Mouse (Mus musculus) heart, embryonic 12.5 days (tissue): Measurements from ENCODE around the gene Ino80e. TPM values are rescaled to one million over a fixed set of nuclear protein-coding genes. Genes with fewer than 3 reads are reported as not detected.

Experiments
- ATAC-seq: fragments of 200-750 bp; cut with Nextera tagmentation; 2 replicates; pipeline ENCODE4 v1.8.0; 2017; ENCODE audit warnings: moderate TSS enrichment, moderate library complexity; ENCODE audit not compliant: insufficient number of reproducible peaks, low FRiP score
- H3K27ac ChIP-seq: fragments of 300-500 bp; sonication (generic); 2 replicates; pipeline ENCODE4 v1.5.1; 2016; ENCODE audit warnings: mild to moderate bottlenecking, moderate library complexity; ENCODE audit not compliant: poor library complexity, severe bottlenecking
- H3K27me3 ChIP-seq: fragments of 300-500 bp; sonication (generic); replicated peaks from 2 replicates; pipeline ENCODE4 v1.6.1; 2016; ENCODE audit warnings: mild to moderate bottlenecking, moderate library complexity
- H3K36me3 ChIP-seq: fragments of 300-500 bp; sonication (generic); 2 replicates; pipeline ENCODE4 v1.6.1; 2016; ENCODE audit warnings: mild to moderate bottlenecking, moderate library complexity
- H3K4me1 ChIP-seq: fragments of 300-500 bp; sonication (generic); replicated peaks from 2 replicates; pipeline ENCODE4 v1.6.1; 2016; ENCODE audit warnings: mild to moderate bottlenecking
- H3K4me2 ChIP-seq: fragments of 300-500 bp; sonication (generic); 2 replicates; pipeline ENCODE4 v1.6.1; 2016; ENCODE audit warnings: mild to moderate bottlenecking, moderate library complexity
- H3K4me3 ChIP-seq: fragments of 300-500 bp; sonication (generic); 2 replicates; pipeline ENCODE4 v1.5.1; 2016; ENCODE audit warnings: mild to moderate bottlenecking
- H3K9ac ChIP-seq: fragments of 300-500 bp; sonication (generic); 2 replicates; pipeline ENCODE4 v1.6.1; 2016; ENCODE audit warnings: mild to moderate bottlenecking, moderate library complexity
- H3K9me3 ChIP-seq: fragments of 300-500 bp; sonication (generic); replicated peaks from 2 replicates; pipeline ENCODE4 v1.6.1; 2016; ENCODE audit warnings: mild to moderate bottlenecking, moderate library complexity
- WGBS: fragments of 180-500 bp; shearing (Covaris S2); methylation state at CpG from one replicate; pipeline ENCODE4 v1.1.7; 2016; 5-methylcytosine and 5-hydroxymethylcytosine counted together
- polyA plus RNA-seq: library from polyadenylated mRNA; unstranded; fragments of >200 nt; fragmentation: Nextera tagmentation; extraction: Ambion mirVana; gene quantifications from 2 replicates; pipeline ENCODE4 v1.2.1, GENCODE M21; 2016

The Ino80e gene
- polyA plus RNA-seq, 1 experiment from 2014 or later = 62.9 TPM

DNA sequence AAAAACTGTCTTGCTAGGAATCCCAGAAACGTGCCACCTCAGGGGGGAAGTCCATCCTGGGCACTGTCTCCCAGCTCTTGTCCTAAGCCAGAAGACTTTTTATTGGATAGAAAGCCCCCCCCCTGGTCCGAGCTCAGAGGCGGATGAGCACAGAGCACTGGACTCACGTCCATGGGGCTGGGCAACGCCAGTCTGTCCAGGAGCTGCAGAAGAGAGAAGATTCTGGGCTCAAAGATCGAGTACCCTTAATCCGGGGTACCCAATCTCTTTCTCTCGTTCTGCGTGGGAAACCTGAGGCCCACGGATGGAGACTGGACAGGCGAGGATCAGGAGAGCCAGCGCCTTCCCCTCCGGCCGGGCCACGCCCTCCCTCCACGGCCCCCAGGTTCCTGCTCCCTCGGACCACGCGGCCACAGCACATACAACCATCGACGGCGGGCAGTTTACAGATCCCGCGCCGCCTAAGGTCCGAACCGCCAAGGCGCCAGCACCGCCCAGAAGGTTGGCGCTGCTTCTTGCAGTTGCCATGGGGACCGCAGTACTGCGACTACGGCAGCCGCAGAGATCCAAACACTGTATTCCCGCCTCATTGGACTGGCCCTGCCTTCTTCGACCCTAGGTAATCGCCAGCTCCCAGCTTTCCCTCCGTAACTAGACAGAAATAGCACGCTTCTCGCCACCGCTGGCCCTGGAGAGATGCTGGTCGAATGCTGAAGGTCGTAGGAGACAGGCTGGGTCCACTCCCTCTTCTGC, 53.3 kb downstream of the Ino80e start:
- Histone ChIP-seq H3K4me1 (peaks cover 29% of the 10 kb centered on the region), H3K36me3 (peaks cover 5% of the 10 kb centered on the region; the same call in 1 of the 2 replicates), H3K4me3 (peak overlapping the region; percentile 58), H3K4me2 (peak overlapping the region; percentile 82), H3K27ac (peak overlapping the region; percentile 83), H3K9ac (peak overlapping the region; percentile 84), H3K9me3 (no peaks in the 10 kb centered on the region), H3K27me3 (0 out of 2 replicates have a peak, but pooled peaks cover 8% of the 10 kb centered on the region)
- WGBS = under 1% methylated on average over 42 of the region's 43 CpGs
- ATAC-seq = peak; percentile 91

GRCm38 (mm10) chr7:126807405-126807804, 54.8 kb downstream of the Ino80e start:
- Histone ChIP-seq H3K9me3 (no peaks in the 10 kb centered on the region), H3K4me3 (no peak overlapping the region), H3K36me3 (peaks cover 5% of the 10 kb centered on the region; the same call in 1 of the 2 replicates), H3K9ac (no peak overlapping the region; the same call in 1 of the 2 replicates), H3K4me2 (peak overlapping the region; percentile 82), H3K27ac (no peak overlapping the region), H3K4me1 (peaks cover 29% of the 10 kb centered on the region), H3K27me3 (0 out of 2 replicates have a peak, but pooled peaks cover 3% of the 10 kb centered on the region)
- ATAC-seq = no peak
- WGBS = 56% methylated on average over 4 of the region's 4 CpGs

DNA sequence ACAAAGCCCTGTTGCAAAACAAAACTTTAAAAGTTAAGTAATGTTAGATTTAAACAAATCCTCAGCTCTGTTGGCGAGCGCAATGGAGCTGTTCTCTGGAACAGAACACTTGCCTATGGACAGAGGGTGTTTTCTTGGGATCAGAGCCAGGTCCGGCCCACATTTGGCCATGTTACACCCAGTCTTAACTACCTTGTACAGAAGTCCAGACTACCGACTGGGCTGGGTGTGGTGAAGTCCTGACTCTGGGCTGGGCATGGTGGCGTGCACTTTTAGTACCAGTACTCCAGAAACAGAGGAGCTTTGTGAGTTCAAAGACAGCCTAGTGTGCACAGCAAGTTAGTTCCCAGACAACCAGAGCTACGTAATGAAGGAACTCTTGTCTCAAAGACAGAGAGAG, 55.2 kb downstream of the Ino80e start:
- no peak; the same call in 1 of the 2 replicates for ATAC-seq
- Histone ChIP-seq H3K4me2 (no peak overlapping the region), H3K9me3 (no peaks in the 10 kb centered on the region), H3K36me3 (peaks cover 5% of the 10 kb centered on the region; the same call in 1 of the 2 replicates), H3K9ac (no peak overlapping the region), H3K4me3 (no peak overlapping the region), H3K27ac (no peak overlapping the region), H3K27me3 (no peaks in the 10 kb centered on the region), H3K4me1 (peaks cover 29% of the 10 kb centered on the region)
- 67% methylated on average over 6 of the region's 6 CpGs for WGBS

- Histone ChIP-seq H3K9me3 (no peaks in the 10 kb centered on the region), H3K4me1 (peaks cover 35% of the 10 kb centered on the region), H3K4me2 (no peak overlapping the region), H3K9ac (no peak overlapping the region), H3K27me3 (no peaks in the 10 kb centered on the region), H3K36me3 (peaks cover 5% of the 10 kb centered on the region; the same call in 1 of the 2 replicates), H3K4me3 (no peak overlapping the region), H3K27ac (no peak overlapping the region)
- ATAC-seq = no peak
Observed at GRCm38 (mm10) chr7:126803751-126804150, 58.4 kb downstream of the Ino80e start.

- Histone ChIP-seq H3K4me1 (peaks cover 30% of the 10 kb centered on the region), H3K27me3 (no peaks in the 10 kb centered on the region), H3K27ac (no peak overlapping the region), H3K36me3 (peaks cover 5% of the 10 kb centered on the region; the same call in 1 of the 2 replicates), H3K4me3 (no peak overlapping the region), H3K9ac (no peak overlapping the region), H3K4me2 (no peak overlapping the region), H3K9me3 (no peaks in the 10 kb centered on the region)
- no peak for ATAC-seq
- WGBS = 83% methylated on average over 6 of the region's 6 CpGs
Observed at GRCm38 (mm10) chr7:126803181-126803580, 59.0 kb downstream of the Ino80e start.

DNA sequence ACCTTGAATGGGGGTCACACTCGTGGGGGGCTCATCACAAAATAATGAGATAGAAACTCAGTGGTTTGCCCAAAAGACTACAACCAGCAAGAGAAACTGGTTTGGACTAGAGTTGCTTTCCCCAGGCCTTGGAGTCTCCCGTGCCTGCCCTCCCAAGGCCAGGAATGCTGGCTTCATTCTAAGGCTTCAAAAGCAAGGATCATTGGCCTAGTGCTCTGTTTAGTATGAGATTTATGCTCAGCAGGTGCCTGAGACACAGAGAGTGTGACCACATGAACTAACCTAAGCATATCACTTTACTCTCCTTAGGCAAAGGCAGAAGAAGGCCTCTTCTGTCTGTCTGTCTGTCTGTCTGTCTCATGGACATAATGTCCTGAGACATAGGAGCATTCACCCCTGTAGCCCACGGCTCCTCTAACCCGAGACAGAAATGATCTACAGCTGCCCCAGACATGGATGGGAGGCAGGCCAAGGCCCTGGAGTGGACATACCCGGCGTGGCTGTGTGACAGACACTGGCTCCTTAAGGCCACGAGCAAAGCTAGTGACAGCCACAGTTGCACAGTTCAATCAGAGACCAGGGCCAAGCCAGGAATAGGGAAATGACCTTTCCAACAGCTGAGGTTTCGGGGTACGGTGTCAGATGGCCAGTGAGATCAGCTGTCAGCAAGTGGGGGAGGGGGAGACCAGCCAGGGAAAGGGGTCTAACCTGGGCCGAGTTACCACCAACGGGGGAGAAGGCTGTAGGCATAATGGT, 59.9 kb downstream of the Ino80e start:
- no peak overlapping the region for H3K4me3 ChIP-seq
- peaks cover 26% of the 10 kb centered on the region for H3K4me1 ChIP-seq
- H3K9ac ChIP-seq = no peak overlapping the region
- H3K27ac ChIP-seq = no peak overlapping the region
- no peaks in the 10 kb centered on the region for H3K27me3 ChIP-seq
- no peaks in the 10 kb centered on the region for H3K9me3 ChIP-seq
- WGBS = 82% methylated on average over 11 of the region's 11 CpGs
- peaks cover 10% of the 10 kb centered on the region for H3K36me3 ChIP-seq
- ATAC-seq = no peak
- H3K4me2 ChIP-seq = no peak overlapping the region

- ATAC-seq = no peak
- Histone ChIP-seq H3K27me3 (no peaks in the 10 kb centered on the region), H3K4me2 (no peak overlapping the region), H3K36me3 (peaks cover 17% of the 10 kb centered on the region), H3K27ac (peak overlapping the region; percentile 100; the same call in 1 of the 2 replicates), H3K4me1 (peaks cover 34% of the 10 kb centered on the region), H3K9ac (peak overlapping the region; percentile 85; the same call in 1 of the 2 replicates), H3K4me3 (no peak overlapping the region), H3K9me3 (no peaks in the 10 kb centered on the region)
- 92% methylated on average over 16 of the region's 16 CpGs for WGBS
Observed at GRCm38 (mm10) chr7:126801057-126801422, 61.1 kb downstream of the Ino80e start.

Other genes with a start within 250 kb of the Ino80e start
- gene Nupr1, start 231.5 kb downstream of the Ino80e start, polyA plus RNA-seq = 3.1 and 3.6 TPM in 2 replicates
- 26.9 and 27.2 TPM in 2 replicates for gene Sgf29, start 213.1 kb downstream of the Ino80e start, polyA plus RNA-seq
- 3.7 TPM in 2 replicates for gene Sult1a1, start 185.9 kb downstream of the Ino80e start, polyA plus RNA-seq
- gene Bola2, start 167.0 kb downstream of the Ino80e start, polyA plus RNA-seq = 102 and 120 TPM in 2 replicates
- 6.9 and 7.5 TPM in 2 replicates for gene Slx1b, start 166.6 kb downstream of the Ino80e start, polyA plus RNA-seq
- gene Coro1a, start 154.6 kb downstream of the Ino80e start, polyA plus RNA-seq = 9.2 and 9.8 TPM in 2 replicates
- gene Mapk3, start 102.8 kb downstream of the Ino80e start, polyA plus RNA-seq = 57.8 and 58.7 TPM in 2 replicates
- gene Gdpd3, start 96.0 kb downstream of the Ino80e start, polyA plus RNA-seq = 0.87 and 1.8 TPM in 2 replicates
- gene Ypel3, start 85.4 kb downstream of the Ino80e start, polyA plus RNA-seq = 74.8 and 78.7 TPM in 2 replicates
- gene Tbx6, start 80.9 kb downstream of the Ino80e start, polyA plus RNA-seq = 0.27 and 0.33 TPM in 2 replicates
- 181 and 192 TPM in 2 replicates for gene Ppp4c, start 69.9 kb downstream of the Ino80e start, polyA plus RNA-seq
- 0.17 and 0.45 TPM in 2 replicates for gene Fam57b, start 64.7 kb downstream of the Ino80e start, polyA plus RNA-seq
- not detected in 2 replicates for gene 4930451I11Rik, start 30.7 kb downstream of the Ino80e start, polyA plus RNA-seq
- not detected in 2 replicates for gene Doc2a, start 15.0 kb downstream of the Ino80e start, polyA plus RNA-seq
- gene Hirip3, start 405 bp downstream of the Ino80e start, polyA plus RNA-seq = 18.0 and 22.5 TPM in 2 replicates
- gene Taok2, start 22.3 kb upstream of the Ino80e start, polyA plus RNA-seq = 40.8 and 42.5 TPM in 2 replicates
- gene Tmem219, start 60.5 kb upstream of the Ino80e start, polyA plus RNA-seq = 17.6 and 19.9 TPM in 2 replicates
- gene Kctd13, start 66.5 kb upstream of the Ino80e start, polyA plus RNA-seq = 16.1 and 17.3 TPM in 2 replicates
- gene Asphd1, start 87.2 kb upstream of the Ino80e start, polyA plus RNA-seq = not detected in 2 replicates
- 0.11 TPM in 1 of 2 replicates, not detected in the other for gene Sez6l2, start 88.2 kb upstream of the Ino80e start, polyA plus RNA-seq
- gene Cdipt, start 113.5 kb upstream of the Ino80e start, polyA plus RNA-seq = 70.2 and 75.5 TPM in 2 replicates
- 0.70 and 1.3 TPM in 2 replicates for gene Cdiptos, start 113.7 kb upstream of the Ino80e start, polyA plus RNA-seq
- gene Mvp, start 152.2 kb upstream of the Ino80e start, polyA plus RNA-seq = 12.0 TPM in 2 replicates
- not detected in 2 replicates for gene Pagr1b, start 154.1 kb upstream of the Ino80e start, polyA plus RNA-seq
- 19.3 and 31.4 TPM in 2 replicates for gene Pagr1a, start 155.0 kb upstream of the Ino80e start, polyA plus RNA-seq
- gene Gm42742, start 158.7 kb upstream of the Ino80e start, polyA plus RNA-seq = 50.8 and 60.9 TPM in 2 replicates
- gene Prrt2, start 158.8 kb upstream of the Ino80e start, polyA plus RNA-seq = 1.9 and 3.3 TPM in 2 replicates
- 59.8 and 60.4 TPM in 2 replicates for gene Maz, start 164.7 kb upstream of the Ino80e start, polyA plus RNA-seq
- gene Kif22, start 180.1 kb upstream of the Ino80e start, polyA plus RNA-seq = 80.9 and 85.5 TPM in 2 replicates
- not detected in 2 replicates for gene Zg16, start 225.0 kb upstream of the Ino80e start, polyA plus RNA-seq
- 0.54 and 1.3 TPM in 2 replicates for gene AI467606, start 229.0 kb upstream of the Ino80e start, polyA plus RNA-seq